Mouse (Mus musculus) heart, postnatal 10 days (tissue): Measurements from ENCODE around the gene Ankrd53. TPM values are rescaled to one million over a fixed set of nuclear protein-coding genes. Genes with fewer than 3 reads are reported as not detected.

Experiments used
- total RNA-seq, 2 experiments: library from RNA; stranded (reverse); gene quantifications; 2 replicates each; pipeline ENCODE4 v1.2.3; 2021

Gene Ankrd53
- total RNA-seq, 2 experiments from 2014 or later: not detected

Other genes with a start within 250 kb of the Ankrd53 start
- 1 to 10 TPM; 5.0 to 8.2 TPM for gene Actg2, start 226.4 kb upstream of the Ankrd53 start, total RNA-seq
- gene Stambp, start 189.9 kb upstream of the Ankrd53 start, total RNA-seq: 10 to 100 TPM; 15.0 to 17.1 TPM
- not detected for gene Clec4f, start 106.5 kb upstream of the Ankrd53 start, total RNA-seq
- under 1 TPM; 0.67 to 0.84 TPM for gene Cd207, start 84.8 kb upstream of the Ankrd53 start, total RNA-seq
- not detected for gene Vax2, start 51.4 kb upstream of the Ankrd53 start, total RNA-seq
- gene Atp6v1b1, start 19.7 kb upstream of the Ankrd53 start, total RNA-seq: not detected
- 10 to 100 TPM; 68.8 to 83.4 TPM for gene Tex261, start 13.2 kb downstream of the Ankrd53 start, total RNA-seq
- gene Nagk, start 32.3 kb downstream of the Ankrd53 start, total RNA-seq: 10 to 100 TPM; 27.4 to 33.0 TPM
- gene Paip2b, start 69.1 kb downstream of the Ankrd53 start, total RNA-seq: 10 to 100 TPM; 19.4 to 20.2 TPM
- 10 to 100 TPM; 66.0 to 73.7 TPM for gene Zfp638, start 104.5 kb downstream of the Ankrd53 start, total RNA-seq
- gene Dysf, start 245.9 kb downstream of the Ankrd53 start, total RNA-seq: 100 to 1,000 TPM; 117 to 135 TPM